Mouse (Mus musculus) gastrocnemius, postnatal 4 days (tissue): ENCODE data around the gene Mtus2. TPM values are rescaled to one million over a fixed set of nuclear protein-coding genes. Genes with fewer than 3 reads are reported as not detected.

ENCODE experiments used
- DNase-seq, 2 experiments: peaks; one replicate each; pipeline ENCODE4 v3.0.0; 2021 to 2022; ENCODE audit warnings: low spot score in 2 of 2, mixed read lengths in 2 of 2
- total RNA-seq, 2 experiments: library from RNA; stranded (reverse); gene quantifications; 2 replicates each; pipeline ENCODE4 v1.2.3; 2021

Mtus2 gene
- total RNA-seq, 2 experiments from 2014 or later, result 2.6 TPM

DNA sequence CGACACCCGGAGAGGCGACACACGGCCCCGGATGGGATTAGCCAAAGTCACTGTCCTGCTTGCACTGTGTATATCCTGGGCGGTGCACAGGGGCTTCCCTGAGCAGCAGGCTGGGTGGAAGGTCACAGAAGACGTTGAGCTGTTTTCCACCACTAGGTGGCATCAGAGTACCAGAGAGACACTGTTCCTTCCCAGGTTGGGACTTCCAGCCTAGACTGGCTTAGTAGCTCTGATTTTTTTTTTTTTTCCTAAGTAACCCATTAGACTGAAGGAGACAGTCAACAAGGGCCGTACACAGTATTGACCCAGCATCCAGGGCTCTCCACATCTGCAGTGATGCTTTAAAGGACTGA is 375.5 kb downstream of the Mtus2 start:
- DNase-seq, result peak; percentile 40 to 65

DNA sequence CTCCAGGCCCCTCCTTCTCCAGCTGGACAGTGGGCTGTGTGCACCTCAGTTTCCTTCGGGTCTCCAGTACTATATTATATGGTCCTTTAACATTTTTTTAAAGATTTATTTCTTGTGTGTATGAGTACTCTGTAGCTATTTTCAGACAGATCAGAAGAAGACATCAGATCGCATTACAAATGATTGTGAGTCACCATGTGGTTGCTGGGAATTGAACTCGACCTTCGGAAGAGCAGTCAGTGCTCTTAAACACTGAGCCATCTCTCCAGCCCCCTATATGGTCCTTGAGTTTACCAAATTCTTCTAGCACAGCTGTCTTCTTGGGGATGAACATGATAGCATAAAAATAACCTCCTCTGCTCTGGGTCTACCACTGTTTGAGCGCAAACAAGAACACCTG is 382.0 kb downstream of the Mtus2 start:
- DNase-seq, result no peak

DNA sequence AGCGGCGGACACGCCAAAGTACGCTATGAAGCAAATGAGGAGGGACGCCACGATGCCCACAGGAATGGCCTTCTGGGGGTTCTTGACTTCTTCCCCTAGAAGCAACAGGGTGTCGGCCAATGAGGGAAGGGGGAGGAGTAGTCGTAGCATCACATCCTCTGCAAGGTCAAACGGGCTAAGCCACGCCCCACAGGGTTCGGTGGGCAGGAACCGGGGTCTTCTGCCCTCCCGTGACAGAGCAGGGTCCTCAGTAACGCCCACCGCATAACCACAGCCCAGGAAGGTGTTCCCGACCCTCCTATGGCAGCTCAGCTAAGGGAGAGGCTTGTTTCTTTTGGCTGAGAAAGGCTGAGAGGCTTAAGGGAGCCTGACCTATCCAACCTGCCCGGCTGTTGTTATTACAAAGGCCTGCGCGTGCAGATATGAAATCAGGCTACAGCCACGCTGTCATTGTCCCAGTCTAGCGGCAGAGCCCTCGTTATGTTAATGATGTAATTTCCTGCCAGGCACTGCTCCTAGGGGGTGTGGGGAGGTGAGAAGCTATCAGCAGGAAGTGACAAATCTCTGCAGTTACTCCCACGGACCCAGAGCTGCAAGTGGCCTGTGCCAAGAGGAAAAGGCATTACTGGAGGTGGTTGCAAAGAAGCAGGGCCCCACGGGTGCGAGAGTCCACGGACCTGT is 385.1 kb downstream of the Mtus2 start:
- DNase-seq, result no peak

DNA sequence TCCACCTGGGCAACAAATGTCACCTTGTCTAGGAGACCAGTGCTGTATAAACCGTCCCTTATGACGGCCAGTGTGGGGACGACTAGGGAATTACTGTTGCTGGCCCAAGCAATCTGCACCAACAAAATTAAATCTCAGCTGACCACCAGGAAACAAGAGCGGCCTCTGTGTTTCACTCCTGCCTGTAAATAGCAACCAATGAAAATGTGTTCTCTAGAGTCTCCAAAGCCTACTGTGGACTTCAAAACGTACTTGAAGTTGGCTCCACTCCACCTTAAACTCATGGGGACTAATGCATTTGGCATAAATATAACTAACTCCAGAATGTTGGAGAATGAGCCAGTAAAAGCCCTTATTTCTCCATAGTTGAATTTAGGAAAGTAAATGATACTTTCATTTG is 387.3 kb downstream of the Mtus2 start:
- DNase-seq, result no peak

DNA sequence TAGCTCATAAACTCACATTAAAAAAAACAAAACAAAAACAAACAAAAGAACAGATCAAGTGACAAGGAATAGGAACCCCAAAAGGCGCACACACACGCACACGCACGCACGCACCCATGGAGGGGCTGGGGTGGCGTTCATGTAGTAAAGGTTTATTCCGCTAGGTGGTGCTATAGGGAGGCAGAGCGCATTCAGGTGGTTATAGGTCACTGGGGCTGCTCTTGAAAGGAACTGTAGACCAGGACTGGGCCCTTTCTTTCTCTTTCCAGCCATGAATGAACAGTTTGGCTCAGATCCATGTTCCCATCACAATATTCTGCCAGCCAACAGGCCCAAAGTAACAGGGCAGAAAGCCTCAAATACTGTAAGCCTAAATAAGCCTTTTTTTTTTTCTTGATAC is 389.4 kb downstream of the Mtus2 start:
- no peak for DNase-seq

DNA sequence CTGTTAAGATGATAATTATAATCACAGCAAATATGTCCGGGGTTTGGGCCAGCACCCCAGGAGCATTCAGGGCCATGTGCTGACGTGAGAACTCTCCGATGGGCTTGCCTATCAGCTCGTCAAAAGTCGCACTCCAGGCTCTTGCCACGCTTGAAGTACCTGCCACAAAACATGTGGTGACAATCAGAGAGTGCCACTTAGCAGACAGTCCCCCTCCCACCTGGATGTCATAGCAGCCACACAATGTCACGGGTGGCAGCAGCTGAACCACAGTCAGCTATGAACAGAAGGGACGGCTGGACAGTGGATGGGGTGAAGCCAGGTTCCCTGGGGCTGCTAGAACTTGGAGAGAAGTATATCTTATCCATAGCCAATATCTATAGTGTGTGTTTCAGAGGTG is 391.0 kb downstream of the Mtus2 start:
- DNase-seq, result no peak

DNA sequence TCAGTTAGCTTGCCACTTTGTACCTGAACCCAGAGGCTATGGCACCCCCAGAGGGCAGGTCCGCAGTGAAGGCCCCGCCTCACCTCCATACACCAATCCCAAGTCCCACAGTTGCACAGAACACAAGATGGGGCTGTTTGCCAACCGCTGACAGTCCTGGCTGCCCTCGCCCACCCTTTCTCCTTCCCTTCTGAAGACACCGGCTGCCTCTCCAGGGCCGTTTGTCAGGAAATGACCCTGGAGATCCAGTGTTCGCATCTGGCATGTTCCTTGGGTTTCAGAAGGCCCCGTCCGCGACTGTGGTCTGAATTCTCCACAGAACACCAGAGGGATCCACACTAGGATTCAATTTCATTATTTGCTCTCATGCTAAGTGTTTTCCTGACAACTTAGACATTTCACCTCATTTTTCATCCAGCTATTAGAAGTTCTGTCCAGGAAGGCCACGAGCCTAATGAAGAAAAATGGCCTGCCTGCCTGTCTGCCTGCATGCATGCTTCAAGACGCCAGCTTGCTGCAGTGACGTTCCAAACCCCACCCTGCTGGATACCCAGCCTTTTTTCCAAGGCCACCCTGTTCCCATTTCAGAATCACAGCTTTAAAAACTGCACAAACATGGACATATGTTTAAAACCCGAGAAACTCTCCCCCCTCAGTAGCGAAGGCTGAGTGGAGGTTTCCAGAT is 392.3 kb downstream of the Mtus2 start:
- no peak for DNase-seq

DNA sequence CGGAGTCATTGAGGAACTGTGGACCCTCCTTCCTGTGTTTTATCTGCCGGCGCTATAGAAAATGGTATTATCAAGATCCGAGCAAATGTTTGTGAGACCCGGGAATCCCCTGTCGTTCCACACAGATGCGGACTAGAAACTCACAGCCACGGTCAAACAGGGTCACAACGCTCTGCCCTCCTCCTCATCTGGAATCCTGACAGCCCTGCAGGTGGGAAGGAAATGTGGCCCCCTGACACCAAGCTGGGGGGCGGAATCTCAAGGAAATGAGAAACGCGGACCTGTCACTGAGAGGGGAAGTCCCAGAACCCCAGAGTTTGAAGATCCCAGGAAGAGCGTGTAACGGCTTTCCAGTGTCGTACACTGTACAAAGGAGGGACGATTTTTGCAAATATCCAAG is 396.3 kb downstream of the Mtus2 start:
- no peak for DNase-seq

DNA sequence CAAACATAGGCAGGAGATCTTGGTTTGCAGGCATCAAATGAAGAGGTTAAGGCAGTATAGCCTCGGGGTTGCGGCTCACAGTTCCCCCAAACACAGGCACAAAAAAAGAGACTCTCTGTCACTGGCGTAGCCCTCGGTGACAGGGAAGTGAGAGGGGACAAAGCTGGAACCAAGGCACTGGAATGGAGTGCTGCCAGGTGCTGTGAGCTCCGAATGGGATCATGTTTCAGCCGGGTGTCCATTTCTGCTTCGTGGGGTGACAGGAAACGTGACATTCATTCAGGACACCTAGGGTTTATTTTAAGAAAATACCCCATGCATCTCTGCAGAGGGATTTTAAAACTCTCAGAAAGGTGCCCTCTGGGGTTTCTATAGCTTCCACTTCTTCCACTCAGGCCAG is 397.4 kb downstream of the Mtus2 start:
- DNase-seq, result no peak

DNA sequence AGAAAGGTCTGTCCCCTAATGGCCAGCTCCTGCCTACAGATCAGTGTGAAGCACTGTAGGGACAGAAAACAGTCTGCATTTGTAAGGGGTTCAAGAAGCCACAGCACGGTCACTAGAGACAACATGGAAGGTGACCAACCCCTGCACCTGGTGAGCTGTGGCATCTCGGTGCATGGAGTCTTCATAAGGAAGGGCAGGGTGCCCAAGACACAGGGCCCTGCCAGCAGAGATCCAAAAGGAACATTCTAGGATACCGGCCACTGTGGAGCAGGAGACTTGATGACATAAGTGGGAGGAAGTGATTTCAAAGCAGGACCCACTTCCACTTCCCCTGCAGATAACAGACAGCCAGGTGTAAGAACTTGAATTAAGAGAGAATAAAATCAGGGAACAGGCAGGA is 398.7 kb downstream of the Mtus2 start:
- DNase-seq, result no peak

DNA sequence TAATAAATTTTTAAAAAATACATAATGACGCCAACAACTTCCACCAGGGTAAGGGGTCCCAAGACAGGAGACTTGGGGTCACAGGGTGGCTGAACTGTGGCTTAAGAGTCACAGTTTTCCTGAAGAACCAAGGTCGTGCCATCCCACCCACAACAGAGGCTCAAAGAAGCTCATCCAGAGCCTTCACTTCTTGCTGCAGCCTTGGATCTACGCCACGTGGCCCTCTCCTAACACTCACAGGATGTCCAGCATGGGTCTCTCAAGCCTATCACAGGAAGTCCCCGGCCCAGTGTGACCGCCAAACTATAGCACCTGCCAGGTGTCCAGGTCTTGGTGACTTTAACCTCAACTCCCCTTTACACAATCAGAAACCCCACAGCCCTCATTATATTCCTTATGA is 400.0 kb downstream of the Mtus2 start:
- DNase-seq, result no peak

DNA sequence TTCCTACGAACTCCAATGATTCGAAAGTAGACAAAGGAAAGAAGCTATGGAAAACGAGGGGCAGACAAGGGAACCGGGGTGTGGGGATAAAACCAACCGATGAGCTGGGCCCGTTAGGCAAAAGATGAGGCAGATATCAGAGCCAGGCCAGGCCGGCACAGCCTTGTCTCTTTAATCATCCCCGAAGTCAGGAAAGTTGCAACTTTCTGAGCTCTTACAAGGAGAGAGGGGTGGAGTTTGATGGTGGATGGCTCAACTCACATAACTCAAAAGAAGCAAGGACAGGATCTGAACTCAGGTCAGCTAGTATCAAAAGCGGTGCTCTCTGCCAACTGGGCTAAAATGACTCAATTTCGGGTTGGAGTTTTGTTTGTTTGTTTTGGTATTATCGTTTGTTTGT is 402.0 kb downstream of the Mtus2 start:
- no peak for DNase-seq

DNA sequence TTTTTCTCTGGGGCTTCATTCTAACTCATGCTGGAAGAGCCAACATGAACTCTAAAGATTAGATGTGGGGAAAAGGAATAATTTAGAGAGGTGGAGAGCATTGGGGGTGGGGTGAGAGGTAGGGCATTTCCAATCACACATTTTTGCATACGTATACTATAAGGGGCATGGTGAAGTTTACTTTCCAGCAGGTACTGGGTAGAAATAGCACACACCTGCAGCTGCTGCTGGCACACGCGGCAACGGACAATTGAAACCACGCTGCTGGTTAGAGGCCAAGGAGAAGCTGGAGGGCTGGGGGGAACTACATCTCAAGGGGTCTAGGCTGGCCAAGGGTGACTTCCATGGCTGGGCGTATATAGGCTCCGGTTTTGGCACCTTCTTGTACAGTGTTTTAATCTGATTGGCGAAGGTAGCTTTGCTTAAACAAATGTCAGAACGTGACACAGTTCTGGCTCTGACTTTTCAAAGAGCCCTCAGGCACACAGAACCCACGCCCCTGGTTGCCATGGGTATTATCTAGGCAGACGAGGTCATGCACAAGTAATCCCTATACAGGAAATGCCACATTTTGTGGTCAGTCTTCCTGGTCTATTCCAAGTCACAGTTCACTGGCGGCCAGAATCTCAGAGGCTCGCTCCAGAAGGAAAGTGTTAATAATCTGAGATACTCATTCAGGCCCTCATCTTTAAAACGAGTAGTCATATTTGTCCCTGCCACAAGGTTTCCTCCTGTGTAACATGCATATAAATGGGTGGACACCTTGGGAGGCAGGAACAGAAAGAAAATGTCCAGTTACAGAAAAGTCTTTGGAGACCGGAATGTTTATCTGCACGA is 404.0 kb downstream of the Mtus2 start:
- DNase-seq, result no peak

DNA sequence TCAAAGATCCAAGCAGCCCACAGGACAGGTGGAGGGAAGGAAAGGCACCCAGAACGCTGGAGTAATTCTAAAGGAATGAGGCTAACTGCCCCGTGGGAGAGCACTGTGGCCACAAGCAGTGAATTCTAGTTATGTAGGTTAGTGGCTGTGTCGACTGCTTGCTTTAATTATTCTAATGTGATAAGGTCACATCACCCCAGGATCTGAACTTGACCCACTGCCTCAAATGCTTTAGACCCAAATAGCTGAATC is 404.6 kb downstream of the Mtus2 start:
- no peak for DNase-seq

DNA sequence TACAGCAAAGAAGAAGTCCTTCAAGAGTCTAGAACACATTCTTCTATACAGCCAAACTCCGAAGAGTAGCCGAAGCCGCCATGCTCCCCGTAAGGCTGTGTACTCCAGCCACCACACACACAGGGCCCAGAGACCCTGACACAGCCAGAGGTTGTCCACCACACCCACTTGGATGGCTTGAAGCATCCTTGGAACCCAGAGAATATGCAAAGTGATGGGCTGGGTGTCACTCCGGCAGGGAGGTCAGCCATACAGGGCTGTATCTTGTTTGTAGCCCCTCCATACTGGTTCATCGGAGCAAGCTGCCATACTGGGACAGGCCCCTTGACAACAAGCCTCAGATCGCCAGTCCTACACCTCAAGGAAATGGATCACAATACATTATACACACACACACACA is 405.2 kb downstream of the Mtus2 start:
- DNase-seq, result no peak

DNA sequence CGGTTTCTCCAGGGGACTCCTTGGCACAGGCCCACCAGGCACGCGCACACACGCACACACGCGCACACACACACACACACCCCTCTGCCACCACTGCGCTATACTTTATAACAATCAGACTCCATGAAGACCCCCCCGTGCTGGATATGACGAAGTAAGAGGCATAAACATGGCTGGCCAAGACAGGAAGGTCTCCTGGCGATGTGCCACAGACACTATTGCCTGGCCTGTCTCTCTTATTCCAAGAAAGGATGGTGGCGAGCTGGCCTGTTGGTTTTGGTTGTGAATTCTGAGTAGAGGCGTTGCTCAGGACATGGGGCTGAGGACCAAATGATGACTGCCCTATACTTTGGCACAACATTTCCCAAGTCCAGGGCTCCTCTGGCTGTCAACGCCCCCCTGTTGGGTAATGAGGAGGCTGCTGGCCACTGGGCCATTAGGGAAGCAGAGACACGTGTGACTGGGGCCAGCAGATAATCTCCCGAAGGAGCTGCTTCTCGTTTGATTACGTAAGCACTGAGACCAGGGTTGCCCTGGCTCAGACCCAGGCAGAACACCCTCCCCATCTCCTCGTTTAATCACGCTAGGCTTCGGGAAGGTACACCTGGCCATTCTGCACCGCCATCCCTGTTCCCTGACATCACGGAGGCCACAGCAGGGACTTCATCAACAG is 406.5 kb downstream of the Mtus2 start:
- no peak for DNase-seq

Other genes with a start within 250 kb of the Mtus2 start
- gene Flt1, start 231.3 kb upstream of the Mtus2 start, total RNA-seq, result 10 to 100 TPM; 17.5 to 18.2 TPM
- gene Pomp, start 96.9 kb upstream of the Mtus2 start, total RNA-seq, result 100 to 1,000 TPM; 128 to 151 TPM
- 1 to 10 TPM; 3.4 to 4.3 TPM for gene Slc46a3, start 62.5 kb upstream of the Mtus2 start, total RNA-seq